Mouse (Mus musculus): ENCODE data around the gene Rnf7.

GRCm38 (mm10) chr9:96491810-96492209 is 13.3 kb upstream of the Rnf7 start:
- TF ChIP-seq TAL1 (IDR thresholded peaks at IDR 0.05; ENCODE audit: low read length) (no peak), GATA1 (IDR thresholded peaks at IDR 0.05; ENCODE audit: low read length) (no peak)
